In genomic region chr6:67375982-67376391, GRCm38 (mm10) we compare ENCODE assay signal across 8 mouse cellular contexts. TPM values are rescaled to one million over a fixed set of nuclear protein-coding genes. Genes with fewer than 3 reads are reported as not detected.
DNase-seq lines count a peak whose midpoint lies in the region; ATAC-seq and TF ChIP-seq lines count a peak whose summit lies in the region.

Gene Il12rb2 (minus strand): TSS chr6:67376188.

- no peaks in the 10 kb centered on the region for H3K9me3 ChIP-seq in embryonic facial prominence, embryonic 11.5 days (replicated peaks; ENCODE audit: control insufficient read depth, low read length)
- no peaks in the 10 kb centered on the region for H3K9me3 ChIP-seq in liver, embryonic 13.5 days (replicated peaks)

- intact Hi-C loops in heart, postnatal 10 days (cut with DNase I): no loop called here

- peak within 1 kb of the TSS; percentile 7 for H3K4me3 ChIP-seq in testis, adult 2 months (ENCODE audit: control insufficient read depth, low read depth, low read length)
- peak within 1 kb of the TSS; percentile 17; the same call in 1 of the 2 replicates for H3K4me3 ChIP-seq in embryonic facial prominence, embryonic 11.5 days (ENCODE audit: low read depth, low read length)
- H3K4me3 ChIP-seq in liver, embryonic 13.5 days (replicated peaks): peak within 1 kb of the TSS; percentile 38

- H3K27me3 ChIP-seq in testis, adult 2 months (ENCODE audit: control insufficient read depth, insufficient read depth, low read length): no peaks in the 10 kb centered on the region
- peaks cover 4% of the 10 kb centered on the region; the same call in 1 of the 2 replicates for H3K27me3 ChIP-seq in embryonic facial prominence, embryonic 11.5 days (ENCODE audit: control insufficient read depth, insufficient read depth, low read length)
- H3K27me3 ChIP-seq in liver, embryonic 13.5 days: peaks cover 8% of the 10 kb centered on the region

- peak within 1 kb of the TSS; percentile 51 for H3K4me2 ChIP-seq in embryonic facial prominence, embryonic 11.5 days (ENCODE audit: low read depth, low read length)
- H3K4me2 ChIP-seq in liver, embryonic 13.5 days: peak within 1 kb of the TSS; percentile 58

- no peak for DNase-seq in testis, postnatal 10 days (ENCODE audit: low spot score)
- DNase-seq in embryonic facial prominence, embryonic 11.5 days (ENCODE audit: low spot score): peak; percentile 5
- peak; percentile 13 for DNase-seq in heart, postnatal 10 days
- no peak for DNase-seq in liver, embryonic 13.5 days
- peak; percentile 62 to 75 for DNase-seq in monocyte, adult 2 months (ENCODE audit: low read depth in 1 of 2, low spot score in 2 of 2)
- DNase-seq in thymus, postnatal 14 days: peak; percentile 42
- DNase-seq in layer of hippocampus, postnatal 36 days: no peak

- no peaks in the 10 kb centered on the region; the same call in 1 of the 2 replicates for H3K4me1 ChIP-seq in testis, adult 2 months (ENCODE audit: control insufficient read depth, insufficient read depth, low read length)
- H3K4me1 ChIP-seq in embryonic facial prominence, embryonic 11.5 days (ENCODE audit: control insufficient read depth, insufficient read depth, low read length): no peaks in the 10 kb centered on the region
- H3K4me1 ChIP-seq in liver, embryonic 13.5 days (replicated peaks): 0 out of 2 replicates have a peak, but pooled peaks cover 4% of the 10 kb centered on the region

- no peak for TF ChIP-seq POLR2A in testis, adult 2 months (IDR thresholded peaks at IDR 0.05; ENCODE audit: control insufficient read depth, low read depth, low read length)

- H3K36me3 ChIP-seq in testis, adult 2 months (ENCODE audit: control insufficient read depth, insufficient read depth, low read length): no peaks in the 10 kb centered on the region
- no peaks in the 10 kb centered on the region for H3K36me3 ChIP-seq in embryonic facial prominence, embryonic 11.5 days (replicated peaks; ENCODE audit: control insufficient read depth, insufficient read depth, low read depth, low read length)
- no peaks in the 10 kb centered on the region for H3K36me3 ChIP-seq in liver, embryonic 13.5 days

- TF ChIP-seq CTCF in testis, adult 2 months (IDR thresholded peaks at IDR 0.05; ENCODE audit: control insufficient read depth, insufficient read depth, insufficient replicate concordance, low read depth, low read length): no peak

- 3% methylated on average over 26 of the region's 26 CpGs for WGBS in embryonic facial prominence, embryonic 11.5 days
- under 1% methylated on average over 26 of the region's 26 CpGs for WGBS in liver, embryonic 13.5 days (ENCODE audit: insufficient replicate concordance)

- no peak for ATAC-seq in embryonic facial prominence, embryonic 11.5 days (replicated peaks; ENCODE audit: insufficient number of reproducible peaks, low FRiP score, low TSS enrichment, low read depth)
- peak; percentile 39; the same call in 1 of the 2 replicates for ATAC-seq in liver, embryonic 13.5 days (ENCODE audit: low read depth)

- H3K9ac ChIP-seq in embryonic facial prominence, embryonic 11.5 days (replicated peaks; ENCODE audit: low read length): no peak within 1 kb of the TSS
- H3K9ac ChIP-seq in liver, embryonic 13.5 days: no peak within 1 kb of the TSS

- no peak within 1 kb of the TSS for H3K27ac ChIP-seq in testis, adult 2 months (ENCODE audit: control insufficient read depth, insufficient read depth, low read depth, low read length)
- H3K27ac ChIP-seq in embryonic facial prominence, embryonic 11.5 days (replicated peaks; ENCODE audit: low read depth, low read length): no peak within 1 kb of the TSS
- no peak within 1 kb of the TSS for H3K27ac ChIP-seq in liver, embryonic 13.5 days

RNA-seq across cellular contexts. Expression of gene Il12rb2, which starts in this region (rescaled TPM):
- 0.05 TPM in 1 of 2 replicates, not detected in the other for polyA plus RNA-seq in testis, adult 2 months (2012; rRNA removed)
- 0.08 and 0.10 TPM in 2 replicates for polyA plus RNA-seq in embryonic facial prominence, embryonic 11.5 days (2014; fragmentation: Nextera tagmentation; extraction: Ambion mirVana)
- total RNA-seq in heart, postnatal 10 days (2021): under 1 TPM in 1 of 2 experiments, not detected in 1; 0.07 TPM
- 0.10 and 0.12 TPM in 2 replicates for polyA plus RNA-seq in liver, embryonic 13.5 days (2015; fragmentation: Nextera tagmentation; extraction: Ambion mirVana)
- total RNA-seq in layer of hippocampus, postnatal 36 days (2021): not detected

Comparison
In these comparisons a context has a peak if more than half of its experiments do, and no peak if none do; other contexts are left out.
1. Peak in DNase-seq, H3K4me3 ChIP-seq and H3K4me2 ChIP-seq in embryonic facial prominence, embryonic 11.5 days; RNA of the gene not detected or under 1 TPM.
2. Peak in DNase-seq in heart, postnatal 10 days; RNA of the gene not detected or under 1 TPM.
3. Peak in ATAC-seq, H3K4me3 ChIP-seq and H3K4me2 ChIP-seq in liver, embryonic 13.5 days; RNA of the gene not detected or under 1 TPM.
4. DNase-seq: peak in monocyte, adult 2 months (2 of 2) and thymus, postnatal 14 days (single experiment); none in testis, postnatal 10 days (single experiment), liver, embryonic 13.5 days (single experiment) and layer of hippocampus, postnatal 36 days (0 of 2).
5. Peak in every context shown above with its lines, with median percentiles within 50 percentile points of each other: H3K4me3 ChIP-seq.